Mouse (Mus musculus): ENCODE data around the gene Cpeb4. TPM values are rescaled to one million over a fixed set of nuclear protein-coding genes. Genes with fewer than 3 reads are reported as not detected.

Gene Cpeb4
- polyA plus RNA-seq, 1 experiment from 2014 or later = 8.4 TPM

DNA sequence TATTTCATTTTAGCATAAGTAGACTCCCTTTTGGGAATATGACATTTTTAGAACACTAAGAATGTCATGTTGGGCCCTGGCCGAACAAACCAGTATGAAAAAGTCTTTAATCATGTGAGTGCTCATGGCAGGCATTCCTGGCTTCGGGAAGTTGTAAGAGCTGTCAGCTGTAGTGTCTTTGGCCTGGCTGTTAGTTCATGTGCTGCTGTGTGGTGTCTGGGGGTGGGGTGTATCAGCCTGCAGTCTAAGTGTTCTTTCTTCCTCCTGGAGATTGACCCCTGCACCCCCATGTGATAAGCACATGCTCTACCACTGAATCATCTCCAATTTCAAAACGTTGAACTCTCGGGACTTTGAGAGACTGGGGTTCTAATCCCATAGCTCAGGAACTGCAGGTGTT is 63.6 kb downstream of the Cpeb4 start:
- Histone ChIP-seq H3K36me3 (ENCODE audit: control insufficient read depth, insufficient read depth, low read length) (peaks cover 16% of the 10 kb centered on the region), H3K4me1 (ENCODE audit: control insufficient read depth, insufficient read depth, low read length) (no peaks in the 10 kb centered on the region), H3K4me2 (ENCODE audit: low read depth, low read length) (no peak overlapping the region), H3K27ac (replicated peaks; ENCODE audit: low read depth, low read length) (no peak overlapping the region), H3K9ac (ENCODE audit: low read depth, low read length) (no peak overlapping the region), H3K27me3 (replicated peaks; ENCODE audit: control insufficient read depth, insufficient read depth, low read length) (no peaks in the 10 kb centered on the region), H3K9me3 (ENCODE audit: control insufficient read depth, low read length) (no peaks in the 10 kb centered on the region), H3K4me3 (ENCODE audit: low read depth, low read length) (no peak overlapping the region)
- WGBS = 30% methylated on average over 4 of the region's 4 CpGs
- DNase-seq (ENCODE audit: low spot score) (no peak), ATAC-seq (ENCODE audit: low read depth) (no peak)

DNA sequence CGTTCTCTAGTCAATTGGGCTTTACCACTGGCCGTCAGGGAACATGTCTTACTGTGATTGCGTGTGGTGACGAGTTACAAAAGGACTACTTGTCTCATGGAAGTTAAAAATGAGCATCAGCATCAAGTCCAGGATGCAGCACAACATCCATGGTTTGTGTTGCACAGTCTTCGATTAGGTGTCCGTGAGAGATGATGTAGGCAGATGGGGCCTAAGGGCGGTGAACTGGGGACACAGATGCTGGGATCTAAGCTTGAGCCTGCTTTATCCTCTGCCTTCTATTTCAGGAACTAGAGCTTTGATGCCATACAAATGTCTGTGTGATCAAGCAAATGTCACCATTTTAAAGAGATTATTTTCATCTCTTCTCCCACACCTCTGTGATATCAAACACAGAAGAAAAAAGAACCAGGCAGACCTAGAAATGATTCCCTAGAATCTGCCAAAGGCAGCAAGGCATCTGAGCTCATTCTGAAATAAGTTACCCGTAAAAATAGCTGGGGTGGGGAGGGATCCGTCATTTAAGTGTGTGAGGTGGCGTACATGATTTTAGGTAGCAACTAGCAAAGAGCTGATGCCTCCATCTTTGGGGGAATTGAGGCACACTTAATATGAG is 65.0 kb downstream of the Cpeb4 start:
- DNase-seq (ENCODE audit: low spot score) = no peak
- Histone ChIP-seq H3K4me3 (ENCODE audit: low read depth, low read length) (no peak overlapping the region), H3K36me3 (ENCODE audit: control insufficient read depth, insufficient read depth, low read length) (peaks cover 2% of the 10 kb centered on the region; the same call in 1 of the 2 replicates), H3K4me1 (ENCODE audit: control insufficient read depth, insufficient read depth, low read length) (no peaks in the 10 kb centered on the region), H3K9ac (ENCODE audit: low read depth, low read length) (no peak overlapping the region), H3K4me2 (ENCODE audit: low read depth, low read length) (no peak overlapping the region), H3K27ac (replicated peaks; ENCODE audit: low read depth, low read length) (no peak overlapping the region), H3K9me3 (ENCODE audit: control insufficient read depth, low read length) (no peaks in the 10 kb centered on the region), H3K27me3 (replicated peaks; ENCODE audit: control insufficient read depth, insufficient read depth, low read length) (no peaks in the 10 kb centered on the region)
- no peak for ATAC-seq (ENCODE audit: low read depth)
- 86% methylated on average over 10 of the region's 10 CpGs for WGBS

DNA sequence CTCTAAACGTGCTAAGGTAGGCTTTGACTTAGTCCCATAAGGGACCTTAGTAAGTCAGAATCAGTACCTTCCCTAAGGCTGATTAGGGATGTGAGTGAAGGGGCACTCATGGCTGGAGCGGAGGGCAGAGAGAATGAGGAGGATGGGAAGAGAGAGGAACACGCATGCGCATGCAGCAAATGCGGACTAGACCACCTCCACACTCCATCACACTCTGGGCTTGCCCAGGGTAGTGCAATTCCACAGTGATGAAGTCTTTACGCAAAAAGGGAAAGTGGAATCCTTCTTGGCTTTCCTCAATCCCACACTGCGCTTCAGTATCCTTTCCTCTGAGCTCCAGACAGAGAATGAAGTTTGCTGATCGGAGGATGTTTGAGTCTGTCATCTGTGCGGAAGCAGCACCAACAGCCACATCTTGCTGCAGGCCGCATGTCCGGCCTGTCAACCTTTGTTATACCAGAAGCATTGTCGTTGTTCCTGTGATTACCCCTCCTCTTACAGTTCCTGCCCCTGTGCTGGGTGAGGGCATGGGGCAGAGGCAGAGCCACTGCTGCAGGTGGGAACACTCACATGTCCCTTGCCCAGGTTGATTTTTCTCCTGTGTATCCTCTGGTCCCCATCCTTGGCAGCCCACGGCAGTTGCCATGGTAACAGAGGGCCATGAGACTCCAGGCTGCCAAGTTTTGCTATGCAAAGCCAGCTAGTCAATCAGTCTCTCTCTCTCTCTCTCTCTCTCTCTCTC is 69.1 kb downstream of the Cpeb4 start:
- Histone ChIP-seq H3K4me1 (ENCODE audit: control insufficient read depth, insufficient read depth, low read length) (no peaks in the 10 kb centered on the region), H3K9me3 (ENCODE audit: control insufficient read depth, low read length) (no peaks in the 10 kb centered on the region), H3K27me3 (replicated peaks; ENCODE audit: control insufficient read depth, insufficient read depth, low read length) (no peaks in the 10 kb centered on the region), H3K27ac (replicated peaks; ENCODE audit: low read depth, low read length) (no peak overlapping the region), H3K9ac (ENCODE audit: low read depth, low read length) (no peak overlapping the region), H3K4me3 (ENCODE audit: low read depth, low read length) (no peak overlapping the region), H3K36me3 (ENCODE audit: control insufficient read depth, insufficient read depth, low read length) (no peaks in the 10 kb centered on the region), H3K4me2 (ENCODE audit: low read depth, low read length) (no peak overlapping the region)
- WGBS = 73% methylated on average over 13 of the region's 13 CpGs
- peak; percentile 58 for DNase-seq (ENCODE audit: low spot score)
- no peak; the same call in 1 of the 2 replicates for ATAC-seq (ENCODE audit: low read depth)

DNA sequence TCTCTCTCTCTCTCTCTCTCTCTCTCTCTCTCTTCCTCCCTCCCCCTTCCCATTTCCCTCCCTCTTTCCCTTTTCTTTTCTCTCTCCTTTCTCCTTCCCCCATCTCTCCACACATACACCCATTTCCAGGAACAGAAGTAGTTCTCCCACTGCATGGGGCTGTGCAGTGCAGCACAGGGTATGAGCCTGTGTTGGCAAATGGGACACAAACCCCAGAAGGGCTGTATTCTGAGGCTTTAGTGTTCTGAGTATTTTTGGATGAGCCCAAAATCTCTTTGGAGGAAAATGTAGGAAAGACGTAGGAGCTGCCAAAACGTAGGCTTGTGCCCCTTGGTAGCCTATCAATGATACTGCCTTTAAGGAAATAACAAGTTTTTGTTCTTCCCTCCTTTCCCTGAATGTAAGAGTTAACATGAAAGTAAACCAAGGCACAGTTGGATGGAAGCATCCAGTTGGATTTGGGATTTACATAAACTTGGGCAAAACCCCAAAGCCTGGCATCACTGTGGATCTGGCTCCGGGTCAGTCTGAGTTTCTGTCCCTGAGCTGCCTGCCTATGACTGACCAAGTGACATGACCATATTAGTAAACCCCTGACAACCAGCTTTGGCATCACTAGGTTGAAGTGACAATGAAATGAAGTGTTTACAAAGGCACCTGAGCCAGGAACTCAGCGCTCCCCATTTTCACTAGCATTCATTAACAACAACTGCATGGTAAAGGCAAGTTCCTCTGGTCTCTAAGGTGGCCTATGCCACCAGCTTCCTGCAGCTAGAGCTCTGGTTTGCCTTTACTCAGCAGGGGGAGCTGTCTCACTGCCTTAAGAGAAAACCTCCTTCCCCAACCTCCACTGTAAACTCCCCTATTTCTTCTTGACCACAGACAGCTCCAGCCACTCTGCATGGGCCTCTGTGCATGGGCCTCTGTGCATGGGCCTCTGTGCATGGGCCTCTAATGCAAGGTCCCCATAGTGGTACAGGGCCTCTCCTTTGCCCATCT is 69.9 kb downstream of the Cpeb4 start:
- no peak overlapping the region for H3K4me3 ChIP-seq (ENCODE audit: low read depth, low read length)
- no peaks in the 10 kb centered on the region for H3K27me3 ChIP-seq (replicated peaks; ENCODE audit: control insufficient read depth, insufficient read depth, low read length)
- WGBS = 77% methylated on average over 4 of the region's 4 CpGs
- H3K9me3 ChIP-seq (ENCODE audit: control insufficient read depth, low read length) = no peaks in the 10 kb centered on the region
- H3K4me1 ChIP-seq (ENCODE audit: control insufficient read depth, insufficient read depth, low read length) = no peaks in the 10 kb centered on the region
- no peak overlapping the region for H3K9ac ChIP-seq (ENCODE audit: low read depth, low read length)
- H3K27ac ChIP-seq (replicated peaks; ENCODE audit: low read depth, low read length) = no peak overlapping the region
- ATAC-seq (ENCODE audit: low read depth) = no peak
- no peak overlapping the region for H3K4me2 ChIP-seq (ENCODE audit: low read depth, low read length)
- H3K36me3 ChIP-seq (ENCODE audit: control insufficient read depth, insufficient read depth, low read length) = no peaks in the 10 kb centered on the region
- no peak for DNase-seq (ENCODE audit: low spot score)

DNA sequence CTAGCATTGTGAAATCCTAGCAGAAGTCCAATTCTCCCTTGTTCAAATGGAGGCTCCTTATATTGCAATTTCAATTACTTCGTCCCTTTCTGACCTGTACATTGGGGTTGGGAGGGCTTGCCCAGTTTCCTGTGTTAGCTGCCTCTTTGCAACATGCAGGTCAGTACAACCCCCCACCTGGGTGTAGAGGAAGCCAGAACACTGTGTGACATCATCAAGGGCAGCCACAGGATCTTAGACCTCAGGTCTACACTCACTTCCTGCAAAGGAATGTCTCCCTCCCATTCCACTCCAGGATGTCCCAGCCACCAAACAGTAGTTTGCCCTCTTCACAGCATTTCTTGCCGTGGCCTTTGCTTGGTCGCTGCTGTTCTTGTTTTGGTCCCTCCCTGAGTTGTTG is 73.5 kb downstream of the Cpeb4 start:
- ATAC-seq (ENCODE audit: low read depth) = no peak
- Histone ChIP-seq H3K36me3 (ENCODE audit: control insufficient read depth, insufficient read depth, low read length) (no peaks in the 10 kb centered on the region), H3K4me2 (ENCODE audit: low read depth, low read length) (no peak overlapping the region), H3K27ac (replicated peaks; ENCODE audit: low read depth, low read length) (no peak overlapping the region), H3K4me3 (ENCODE audit: low read depth, low read length) (no peak overlapping the region), H3K4me1 (ENCODE audit: control insufficient read depth, insufficient read depth, low read length) (0 out of 2 replicates have a peak, but pooled peaks cover 8% of the 10 kb centered on the region), H3K9ac (ENCODE audit: low read depth, low read length) (no peak overlapping the region), H3K27me3 (replicated peaks; ENCODE audit: control insufficient read depth, insufficient read depth, low read length) (no peaks in the 10 kb centered on the region), H3K9me3 (ENCODE audit: control insufficient read depth, low read length) (no peaks in the 10 kb centered on the region)
- 76% methylated on average over 3 of the region's 3 CpGs for WGBS
- DNase-seq (ENCODE audit: low spot score) = no peak

DNA sequence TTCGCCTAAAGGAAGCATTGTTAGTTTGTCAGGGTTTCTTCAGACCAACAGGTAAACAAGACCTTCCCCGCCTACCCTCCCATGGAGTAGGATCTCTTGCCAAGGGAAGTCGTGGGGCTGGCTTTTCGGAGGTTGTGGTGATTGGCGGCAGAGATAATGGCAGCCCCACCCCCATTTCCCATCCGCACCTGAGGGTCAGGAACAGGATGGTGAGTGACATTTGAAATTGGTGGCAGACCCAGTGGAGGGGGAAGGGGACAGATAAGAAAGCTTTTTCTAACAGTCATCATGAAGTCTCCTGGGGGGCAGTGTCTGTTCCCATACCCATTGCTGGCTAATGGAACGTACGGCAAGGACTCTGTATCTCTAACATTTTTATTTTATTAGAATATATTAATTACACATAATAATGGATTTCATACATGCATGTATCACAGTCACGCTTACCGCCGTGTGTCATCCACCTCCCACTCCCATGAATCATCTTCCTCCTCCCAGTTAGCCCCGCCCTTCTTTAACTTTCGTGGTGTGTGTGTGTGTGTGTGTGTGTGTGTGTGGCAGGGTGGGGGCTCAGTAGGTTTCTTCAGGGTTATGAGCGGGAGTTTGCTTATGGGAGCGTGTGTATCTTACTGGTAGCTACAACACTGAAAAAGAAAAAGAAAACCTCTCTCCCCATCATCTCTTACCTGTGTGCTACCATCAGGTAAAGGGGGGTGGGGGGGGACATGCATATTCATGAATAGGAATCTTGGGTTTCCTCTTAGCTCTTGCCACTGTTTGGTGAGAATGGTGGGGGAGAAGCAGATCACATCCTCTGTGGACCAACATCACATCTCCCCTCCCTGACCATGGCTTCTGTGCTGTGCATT is 76.7 kb downstream of the Cpeb4 start:
- Histone ChIP-seq H3K4me3 (ENCODE audit: low read depth, low read length) (peak overlapping the region; percentile 40), H3K27ac (replicated peaks; ENCODE audit: low read depth, low read length) (no peak overlapping the region), H3K4me2 (ENCODE audit: low read depth, low read length) (peak overlapping the region; percentile 74), H3K9me3 (ENCODE audit: control insufficient read depth, low read length) (no peaks in the 10 kb centered on the region), H3K36me3 (ENCODE audit: control insufficient read depth, insufficient read depth, low read length) (no peaks in the 10 kb centered on the region), H3K9ac (ENCODE audit: low read depth, low read length) (peak overlapping the region; percentile 52), H3K4me1 (ENCODE audit: control insufficient read depth, insufficient read depth, low read length) (0 out of 2 replicates have a peak, but pooled peaks cover 8% of the 10 kb centered on the region), H3K27me3 (replicated peaks; ENCODE audit: control insufficient read depth, insufficient read depth, low read length) (no peaks in the 10 kb centered on the region)
- WGBS = 12% methylated on average over 15 of the region's 15 CpGs
- DNase-seq (ENCODE audit: low spot score) = no peak
- ATAC-seq (ENCODE audit: low read depth) = peak; percentile 41

DNA sequence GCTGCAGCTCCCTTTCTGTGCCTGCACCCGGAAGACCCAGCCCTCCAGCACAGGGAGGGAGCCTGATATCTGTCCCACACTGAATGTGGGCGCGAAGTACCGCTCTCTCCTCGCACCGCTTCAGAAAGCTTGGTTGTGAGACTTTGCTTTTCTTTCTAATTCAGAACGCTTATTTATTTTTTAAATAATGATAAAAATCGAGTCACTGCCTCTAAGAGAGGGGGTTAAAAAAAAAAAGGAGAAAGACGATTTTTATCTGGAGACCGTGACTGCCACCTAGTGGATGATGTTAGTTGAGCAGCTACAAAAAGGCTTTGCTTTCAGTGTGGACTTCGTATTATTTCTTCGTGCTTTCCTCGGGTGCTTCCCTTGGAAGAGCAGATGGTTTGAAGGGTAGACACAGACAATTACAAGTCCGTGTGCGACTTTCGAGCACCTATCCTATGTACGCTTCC is 77.3 kb downstream of the Cpeb4 start:
- Histone ChIP-seq H3K36me3 (ENCODE audit: control insufficient read depth, insufficient read depth, low read length) (no peaks in the 10 kb centered on the region), H3K27ac (replicated peaks; ENCODE audit: low read depth, low read length) (no peak overlapping the region), H3K9ac (ENCODE audit: low read depth, low read length) (peak overlapping the region; percentile 52), H3K4me1 (ENCODE audit: control insufficient read depth, insufficient read depth, low read length) (0 out of 2 replicates have a peak, but pooled peaks cover 8% of the 10 kb centered on the region), H3K4me3 (ENCODE audit: low read depth, low read length) (peak overlapping the region; percentile 40), H3K9me3 (ENCODE audit: control insufficient read depth, low read length) (no peaks in the 10 kb centered on the region), H3K27me3 (replicated peaks; ENCODE audit: control insufficient read depth, insufficient read depth, low read length) (no peaks in the 10 kb centered on the region), H3K4me2 (ENCODE audit: low read depth, low read length) (peak overlapping the region; percentile 74)
- WGBS = 2% methylated on average over 17 of the region's 17 CpGs
- peak; percentile 84 for DNase-seq (ENCODE audit: low spot score)
- peak; percentile 70; the same call in 1 of the 2 replicates for ATAC-seq (ENCODE audit: low read depth)

DNA sequence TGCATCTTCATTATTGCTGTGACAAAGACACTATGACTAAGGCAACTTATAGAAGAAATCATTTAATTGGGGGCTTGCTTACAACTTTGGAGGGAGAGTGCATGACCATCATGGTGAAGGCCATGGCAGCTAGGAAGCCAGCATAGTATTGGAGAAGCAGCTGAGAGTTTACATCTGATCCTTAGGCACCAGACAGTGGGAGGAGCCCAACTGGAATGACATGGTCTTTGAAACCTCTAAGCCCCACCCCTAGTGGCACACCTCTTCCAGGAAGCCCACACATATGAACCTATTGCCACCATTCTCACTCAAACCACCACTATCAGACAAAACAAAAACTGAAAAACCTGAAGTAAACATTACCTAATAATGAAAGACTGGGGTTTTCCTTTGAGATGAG is 88.1 kb downstream of the Cpeb4 start:
- Histone ChIP-seq H3K4me2 (ENCODE audit: low read depth, low read length) (no peak overlapping the region), H3K4me3 (ENCODE audit: low read depth, low read length) (no peak overlapping the region), H3K9me3 (ENCODE audit: control insufficient read depth, low read length) (no peaks in the 10 kb centered on the region), H3K4me1 (ENCODE audit: control insufficient read depth, insufficient read depth, low read length) (no peaks in the 10 kb centered on the region), H3K36me3 (ENCODE audit: control insufficient read depth, insufficient read depth, low read length) (no peaks in the 10 kb centered on the region), H3K27ac (replicated peaks; ENCODE audit: low read depth, low read length) (no peak overlapping the region), H3K27me3 (replicated peaks; ENCODE audit: control insufficient read depth, insufficient read depth, low read length) (no peaks in the 10 kb centered on the region), H3K9ac (ENCODE audit: low read depth, low read length) (no peak overlapping the region)
- DNase-seq (ENCODE audit: low spot score) (no peak), ATAC-seq (ENCODE audit: low read depth) (no peak)
